Mouse (Mus musculus) lung, embryonic 16.5 days (tissue): ENCODE data around the gene Zfp868. TPM values are rescaled to one million over a fixed set of nuclear protein-coding genes. Genes with fewer than 3 reads are reported as not detected.
A peak's percentile ranks its signal among the peaks of the same experiment; 100 is the strongest.
"Not testable (repeated sequence)": the region's sequence is repeated elsewhere in the genome, so short reads cannot be mapped to it uniquely, and the experiment has no call there.

Experiments
- ATAC-seq: fragments of 200-750 bp; cut with Nextera tagmentation; 2 replicates; pipeline ENCODE4 v1.8.0; 2017; ENCODE audit warnings: low read depth, mild to moderate bottlenecking, moderate library complexity
- H3K27ac ChIP-seq: fragments of 300-500 bp; sonication (generic); 2 replicates; pipeline ENCODE4 v1.5.1; 2014; ENCODE audit warnings: mild to moderate bottlenecking, control low read depth, low read length
- H3K27me3 ChIP-seq: fragments of 300-500 bp; sonication (generic); 2 replicates; pipeline ENCODE4 v1.6.1; 2014; ENCODE audit warnings: low read depth, low read length, mixed read lengths; ENCODE audit not compliant: control insufficient read depth, insufficient read depth
- H3K36me3 ChIP-seq: fragments of 300-500 bp; sonication (generic); 2 replicates; pipeline ENCODE4 v1.6.1; 2014; ENCODE audit warnings: low read length; ENCODE audit not compliant: control insufficient read depth, insufficient read depth
- H3K4me1 ChIP-seq: fragments of 300-500 bp; sonication (generic); replicated peaks from 2 replicates; pipeline ENCODE4 v1.6.1; 2014; ENCODE audit warnings: low read length, mixed read lengths; ENCODE audit not compliant: control insufficient read depth, insufficient read depth
- H3K4me2 ChIP-seq: fragments of 300-500 bp; sonication (generic); 2 replicates; pipeline ENCODE4 v1.6.1; 2014; ENCODE audit warnings: low read depth, low read length, control low read depth
- H3K4me3 ChIP-seq: fragments of 300-500 bp; sonication (generic); 2 replicates; pipeline ENCODE4 v1.5.1; 2014; ENCODE audit warnings: mild to moderate bottlenecking, low read length, control low read depth
- H3K9ac ChIP-seq: fragments of 300-500 bp; sonication (generic); 2 replicates; pipeline ENCODE4 v1.6.1; 2014; ENCODE audit warnings: low read length, control low read depth
- H3K9me3 ChIP-seq: fragments of 300-500 bp; sonication (generic); 2 replicates; pipeline ENCODE4 v1.6.1; 2016; ENCODE audit warnings: low read length; ENCODE audit not compliant: control insufficient read depth
- WGBS: fragments of 180-500 bp; shearing (Covaris S2); extraction: QIAGEN DNeasy Blood & Tissue Kit; methylation state at CpG from one replicate; pipeline ENCODE4 v1.1.7; 2014; 5-methylcytosine and 5-hydroxymethylcytosine counted together
- polyA plus RNA-seq: library from polyadenylated mRNA; unstranded; fragments of >200 nt; fragmentation: Nextera tagmentation; extraction: Ambion mirVana; gene quantifications from 2 replicates; pipeline ENCODE4 v1.2.1, GENCODE M21; 2015

Zfp868 gene
- polyA plus RNA-seq, 1 experiment from 2014 or later: 22.1 TPM

DNA sequence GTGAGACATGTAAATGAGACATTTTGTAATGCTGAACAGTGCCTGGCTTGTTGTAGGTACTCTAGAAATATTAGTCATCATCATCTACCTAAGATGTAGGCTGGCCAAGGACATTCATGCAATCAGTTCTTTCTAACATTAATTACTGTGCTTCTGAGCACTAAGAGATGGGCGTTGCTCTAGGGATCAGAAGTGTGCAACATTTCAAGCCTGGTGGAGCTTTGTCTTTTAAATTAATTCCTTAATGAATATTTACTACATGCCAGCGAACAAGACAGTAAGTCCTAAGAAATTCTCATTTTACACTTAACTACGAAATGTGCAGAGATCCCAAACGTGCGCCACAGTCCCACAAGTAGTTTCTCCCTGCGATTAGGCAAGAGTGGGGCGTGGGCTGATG, 41.1 kb downstream of the Zfp868 start:
- peak overlapping the region; percentile 91 for H3K4me2 ChIP-seq
- H3K27ac ChIP-seq, H3K36me3 ChIP-seq, H3K9me3 ChIP-seq, H3K27me3 ChIP-seq, ATAC-seq, H3K4me1 ChIP-seq: not testable (repeated sequence)
- WGBS: 22% methylated on average over 7 of the region's 7 CpGs
- H3K9ac ChIP-seq: peak overlapping the region; percentile 75
- H3K4me3 ChIP-seq: peak overlapping the region; percentile 55

Other genes starting within 250 kb of the Zfp868 start
- not detected in 2 replicates for gene Gm9495, start 172.0 kb downstream of the Zfp868 start, polyA plus RNA-seq
- gene Gm7697, start 102.6 kb downstream of the Zfp868 start, polyA plus RNA-seq: not detected in 2 replicates
- 1.5 and 2.3 TPM in 2 replicates for gene Zfp964, start 28.9 kb upstream of the Zfp868 start, polyA plus RNA-seq
- 27.7 and 28.2 TPM in 2 replicates for gene Zfp869, start 85.2 kb upstream of the Zfp868 start, polyA plus RNA-seq
- 8.4 TPM in 2 replicates for gene Zfp963, start 124.4 kb upstream of the Zfp868 start, polyA plus RNA-seq
- 0.85 and 1.2 TPM in 2 replicates for gene Gm20422, start 149.3 kb upstream of the Zfp868 start, polyA plus RNA-seq
- gene Atp13a1, start 165.6 kb upstream of the Zfp868 start, polyA plus RNA-seq: 41.8 and 45.8 TPM in 2 replicates
- 26.7 and 27.9 TPM in 2 replicates for gene Zfp866, start 165.6 kb upstream of the Zfp868 start, polyA plus RNA-seq
- gene Gmip, start 183.1 kb upstream of the Zfp868 start, polyA plus RNA-seq: 7.1 and 7.9 TPM in 2 replicates
- 0.45 and 0.48 TPM in 2 replicates for gene Lpar2, start 196.9 kb upstream of the Zfp868 start, polyA plus RNA-seq
- gene Pbx4, start 206.9 kb upstream of the Zfp868 start, polyA plus RNA-seq: 13.4 and 17.1 TPM in 2 replicates